Mouse (Mus musculus) megakaryocyte, embryonic 14.5 days (primary cell): ENCODE measurements at regions not wholly inside any gene's neighbourhood (a gene's known extent, or its start where the extent isn't known, plus 50 kb on each side); places are given as distances from the start of the nearest gene placed in this dataset.

ENCODE experiments used
- FLI1 ChIP-seq: IDR thresholded peaks from 2 replicates; pipeline ENCODE4 v1.6.1; 2012; ENCODE audit warnings: low read length, inconsistent platforms, mixed read lengths
- GATA1 ChIP-seq: IDR thresholded peaks from 3 replicates; pipeline ENCODE4 v1.6.1; 2012; ENCODE audit warnings: mixed read lengths, low read length, inconsistent platforms, borderline replicate concordance

GRCm38 (mm10) chr5:35162120-35162519 lies 56.6 kb upstream of the Lrpap1 start:
- no peak for TF ChIP-seq GATA1
- TF ChIP-seq FLI1 = no peak
